Mouse (Mus musculus) liver, embryonic 12.5 days (tissue): Measurements from ENCODE around the gene Angel2. TPM values are rescaled to one million over a fixed set of nuclear protein-coding genes. Genes with fewer than 3 reads are reported as not detected.

Experiments
- ATAC-seq: fragments of 200-750 bp; cut with Nextera tagmentation; 2 replicates; pipeline ENCODE4 v1.8.0; 2017; ENCODE audit warnings: moderate number of reproducible peaks, mild to moderate bottlenecking, moderate library complexity
- H3K27ac ChIP-seq: fragments of 300-500 bp; sonication (generic); 2 replicates; pipeline ENCODE4 v1.5.1; 2016; ENCODE audit warnings: mild to moderate bottlenecking
- H3K27me3 ChIP-seq: fragments of 300-500 bp; sonication (generic); replicated peaks from 2 replicates; pipeline ENCODE4 v1.6.1; 2016; ENCODE audit warnings: mild to moderate bottlenecking, moderate library complexity
- H3K36me3 ChIP-seq: fragments of 300-500 bp; sonication (generic); 2 replicates; pipeline ENCODE4 v1.6.1; 2016; ENCODE audit warnings: mild to moderate bottlenecking, moderate library complexity
- H3K4me1 ChIP-seq: fragments of 300-500 bp; sonication (generic); 2 replicates; pipeline ENCODE4 v1.6.1; 2016
- H3K4me2 ChIP-seq: fragments of 300-500 bp; sonication (generic); 2 replicates; pipeline ENCODE4 v1.6.1; 2016; ENCODE audit warnings: mild to moderate bottlenecking, moderate library complexity
- H3K4me3 ChIP-seq: fragments of 300-500 bp; sonication (generic); 2 replicates; pipeline ENCODE4 v1.5.1; 2016; ENCODE audit warnings: mild to moderate bottlenecking, moderate library complexity
- H3K9ac ChIP-seq: fragments of 300-500 bp; sonication (generic); 2 replicates; pipeline ENCODE4 v1.6.1; 2016; ENCODE audit warnings: mild to moderate bottlenecking, moderate library complexity
- H3K9me3 ChIP-seq: fragments of 300-500 bp; sonication (generic); replicated peaks from 2 replicates; pipeline ENCODE4 v1.6.1; 2016; ENCODE audit warnings: mild to moderate bottlenecking, moderate library complexity
- WGBS: fragments of 180-500 bp; shearing (Covaris S2); methylation state at CpG from one replicate; pipeline ENCODE4 v1.1.7; 2016; ENCODE audit not compliant: insufficient replicate concordance; 5-methylcytosine and 5-hydroxymethylcytosine counted together
- polyA plus RNA-seq: library from polyadenylated mRNA; unstranded; fragments of >200 nt; fragmentation: Nextera tagmentation; extraction: Ambion mirVana; gene quantifications from 2 replicates; pipeline ENCODE4 v1.2.1, GENCODE M21; 2016

The Angel2 gene
- polyA plus RNA-seq, 1 experiment from 2014 or later: 23.6 TPM

DNA sequence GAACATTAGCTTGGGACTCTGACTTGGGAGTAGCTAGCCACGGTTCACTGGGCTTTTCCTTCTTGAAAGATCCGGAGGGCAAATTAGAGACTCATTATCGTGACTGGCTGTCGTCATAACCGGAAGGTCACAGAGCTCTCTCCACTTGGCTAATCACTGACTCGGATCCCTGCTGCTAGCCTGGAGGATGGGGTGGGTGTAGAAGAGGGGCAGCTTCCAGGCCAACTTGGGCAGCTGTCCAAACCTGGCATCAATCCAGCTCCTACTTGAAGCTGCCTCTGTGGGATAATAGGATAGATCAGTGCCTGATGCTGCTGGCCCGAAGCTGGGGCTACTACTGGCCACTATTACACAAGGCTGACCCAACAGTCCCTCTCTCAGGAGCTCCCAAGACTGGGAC lies 70.6 kb downstream of the Angel2 start:
- WGBS: 74% methylated on average over 7 of the region's 7 CpGs
- no peaks in the 10 kb centered on the region for H3K36me3 ChIP-seq

DNA sequence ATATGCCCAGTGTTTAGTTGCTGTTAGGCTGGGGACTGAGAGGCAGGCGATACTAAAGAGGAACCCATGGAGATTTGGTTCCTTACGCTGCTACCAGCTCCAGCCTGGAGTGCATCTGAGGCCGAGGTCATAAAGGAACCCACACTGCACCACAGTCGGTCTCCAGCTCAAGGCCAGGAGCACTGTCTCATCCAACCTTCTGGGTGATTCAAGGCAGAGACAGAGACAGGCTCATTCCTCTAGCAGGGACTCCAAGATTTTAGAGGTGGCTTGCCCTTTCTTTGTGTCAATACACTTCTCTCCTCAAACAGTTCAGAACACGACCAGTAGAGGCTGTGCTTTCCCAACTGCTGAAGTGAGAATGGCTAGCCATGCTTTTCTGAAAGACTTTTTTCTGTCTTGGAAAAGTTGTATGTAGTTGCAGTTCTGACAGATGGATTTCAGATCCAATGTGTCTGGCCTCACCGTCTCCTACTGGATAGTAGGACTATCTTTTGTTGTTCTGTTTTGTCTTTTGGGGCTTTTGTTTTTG lies 71.5 kb downstream of the Angel2 start:
- Histone ChIP-seq H3K4me3 (no peak overlapping the region), H3K9me3 (peaks cover 3% of the 10 kb centered on the region; the same call in 1 of the 2 replicates), H3K27ac (no peak overlapping the region), H3K4me2 (no peak overlapping the region), H3K4me1 (no peaks in the 10 kb centered on the region), H3K9ac (no peak overlapping the region), H3K27me3 (peaks cover 21% of the 10 kb centered on the region; the same call in 1 of the 2 replicates), H3K36me3 (no peaks in the 10 kb centered on the region)
- ATAC-seq: no peak
- 48% methylated on average over 6 of the region's 6 CpGs for WGBS

More for the DNA sequence above, 70.6 kb downstream of the Angel2 start:
- H3K9me3 ChIP-seq: peaks cover 3% of the 10 kb centered on the region; the same call in 1 of the 2 replicates
- H3K27ac ChIP-seq: no peak overlapping the region
- H3K4me3 ChIP-seq: no peak overlapping the region
- H3K27me3 ChIP-seq: peaks cover 21% of the 10 kb centered on the region; the same call in 1 of the 2 replicates
- no peak overlapping the region for H3K9ac ChIP-seq
- no peaks in the 10 kb centered on the region for H3K4me1 ChIP-seq
- no peak for ATAC-seq
- H3K4me2 ChIP-seq: no peak overlapping the region

Other genes with a start within 250 kb of the Angel2 start
- 5.5 and 5.7 TPM in 2 replicates for gene Rps6kc1, start 13.3 kb upstream of the Angel2 start, polyA plus RNA-seq
- 3.9 and 4.0 TPM in 2 replicates for gene Vash2, start 54.2 kb downstream of the Angel2 start, polyA plus RNA-seq
- gene Flvcr1, start 101.0 kb downstream of the Angel2 start, polyA plus RNA-seq: 7.5 and 7.6 TPM in 2 replicates
- not detected in 2 replicates for gene Spata45, start 111.5 kb downstream of the Angel2 start, polyA plus RNA-seq
- gene Tatdn3, start 137.8 kb downstream of the Angel2 start, polyA plus RNA-seq: 8.9 and 9.8 TPM in 2 replicates
- gene Nsl1, start 137.9 kb downstream of the Angel2 start, polyA plus RNA-seq: 22.0 and 24.2 TPM in 2 replicates
- gene Batf3, start 172.7 kb downstream of the Angel2 start, polyA plus RNA-seq: 2.6 and 3.7 TPM in 2 replicates
- not detected in 2 replicates for gene Fam71a, start 239.7 kb downstream of the Angel2 start, polyA plus RNA-seq